Mouse (Mus musculus) hindbrain, embryonic 14.5 days (tissue): ENCODE results near the gene Serpina11. TPM values are rescaled to one million over a fixed set of nuclear protein-coding genes. Genes with fewer than 3 reads are reported as not detected.

ENCODE experiments used
- ATAC-seq: fragments of 200-750 bp; cut with Nextera tagmentation; 2 replicates; pipeline ENCODE4 v1.8.0; 2017; ENCODE audit warnings: moderate number of reproducible peaks, mild to moderate bottlenecking, moderate TSS enrichment, moderate library complexity; ENCODE audit not compliant: low FRiP score
- DNase-seq: peaks from one replicate; pipeline ENCODE4 v3.0.0-alpha.2; 2015; ENCODE audit warnings: low spot score
- H3K27ac ChIP-seq: fragments of 300-500 bp; sonication (generic); 2 replicates; pipeline ENCODE4 v1.5.1; 2014; ENCODE audit warnings: mild to moderate bottlenecking, moderate library complexity
- H3K27me3 ChIP-seq: fragments of 300-500 bp; sonication (generic); 2 replicates; pipeline ENCODE4 v1.6.1; 2014; ENCODE audit warnings: mild to moderate bottlenecking, low read length, mixed read lengths; ENCODE audit not compliant: control insufficient read depth, insufficient read depth
- H3K36me3 ChIP-seq: fragments of 300-500 bp; sonication (generic); replicated peaks from 2 replicates; pipeline ENCODE4 v1.6.1; 2014; ENCODE audit not compliant: control insufficient read depth, insufficient read depth
- H3K4me1 ChIP-seq: fragments of 300-500 bp; sonication (generic); replicated peaks from 2 replicates; pipeline ENCODE4 v1.6.1; 2014; ENCODE audit warnings: antibody characterized with exemption, low read length, mixed read lengths; ENCODE audit not compliant: control insufficient read depth, insufficient read depth
- H3K4me2 ChIP-seq: fragments of 300-500 bp; sonication (generic); replicated peaks from 2 replicates; pipeline ENCODE4 v1.6.1; 2014; ENCODE audit warnings: mild to moderate bottlenecking, moderate library complexity
- H3K4me3 ChIP-seq: fragments of 300-500 bp; sonication (generic); replicated peaks from 2 replicates; pipeline ENCODE4 v1.5.1; 2014; ENCODE audit warnings: mild to moderate bottlenecking, low read length
- H3K9ac ChIP-seq: fragments of 300-500 bp; sonication (generic); 2 replicates; pipeline ENCODE4 v1.6.1; 2014
- H3K9me3 ChIP-seq: fragments of 300-500 bp; sonication (generic); 2 replicates; pipeline ENCODE4 v1.6.1; 2016; ENCODE audit warnings: low read length; ENCODE audit not compliant: control insufficient read depth
- WGBS: fragments of 180-500 bp; shearing (Covaris S2); extraction: QIAGEN DNeasy Blood & Tissue Kit; methylation state at CpG from one replicate; pipeline ENCODE4 v1.1.7; 2014; 5-methylcytosine and 5-hydroxymethylcytosine counted together
- polyA plus RNA-seq: library from polyadenylated mRNA; unstranded; fragments of >200 nt; fragmentation: Nextera tagmentation; extraction: Ambion mirVana; gene quantifications from 2 replicates; pipeline ENCODE4 v1.2.1, GENCODE M21; 2014

Serpina11 gene
- polyA plus RNA-seq, 1 experiment from 2014 or later, result not detected

DNA sequence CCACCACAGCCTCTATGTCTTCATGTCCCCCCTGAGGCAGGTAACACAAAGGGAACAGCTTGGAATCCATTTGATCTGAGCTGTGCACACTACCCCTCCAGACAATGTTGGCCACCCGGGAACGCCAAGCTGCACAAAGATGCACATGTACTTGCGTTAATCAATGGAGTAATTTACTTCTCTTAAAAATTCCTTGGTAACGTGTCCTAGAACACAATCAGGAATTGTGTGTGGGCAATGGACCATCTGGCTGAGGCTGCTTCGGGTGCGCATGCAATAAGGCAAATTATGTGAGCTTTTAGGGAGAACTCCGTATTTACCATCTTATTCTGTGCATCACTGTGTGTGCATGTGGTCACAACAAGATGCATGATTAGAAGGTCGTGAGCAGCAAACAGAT, 9.9 kb upstream of the Serpina11 start:
- no peak overlapping the region for H3K4me3 ChIP-seq
- DNase-seq (no peak), ATAC-seq (no peak)
- no peak overlapping the region for H3K27ac ChIP-seq
- WGBS, result 71% methylated on average over 8 of the region's 8 CpGs
- no peaks in the 10 kb centered on the region for H3K27me3 ChIP-seq
- H3K4me1 ChIP-seq, result no peaks in the 10 kb centered on the region
- H3K36me3 ChIP-seq, result no peaks in the 10 kb centered on the region
- no peak overlapping the region for H3K4me2 ChIP-seq
- no peak overlapping the region for H3K9ac ChIP-seq
- H3K9me3 ChIP-seq, result no peaks in the 10 kb centered on the region

DNA sequence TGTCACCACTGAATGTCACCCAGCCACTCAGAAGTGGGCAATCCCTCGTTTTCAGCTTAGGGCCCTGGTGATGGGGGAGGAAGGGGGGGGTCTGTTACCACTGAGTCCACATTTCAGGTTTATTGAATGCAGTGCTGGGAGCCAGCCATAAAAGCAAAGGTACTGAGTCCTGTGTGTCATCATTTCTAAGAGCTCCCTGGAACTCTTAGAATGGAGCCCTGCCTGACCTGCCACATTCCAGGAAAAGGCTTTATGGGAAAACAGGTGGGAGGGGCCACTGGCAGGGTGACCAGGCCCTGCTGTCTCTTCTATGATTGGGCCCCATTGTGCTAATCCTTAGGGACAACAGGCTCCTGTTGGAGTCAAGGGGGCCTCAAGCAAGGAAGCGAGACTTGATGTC, 6.8 kb upstream of the Serpina11 start:
- H3K4me1 ChIP-seq, result no peaks in the 10 kb centered on the region
- H3K4me2 ChIP-seq, result no peak overlapping the region
- no peak overlapping the region for H3K9ac ChIP-seq
- DNase-seq (no peak), ATAC-seq (no peak)
- H3K27ac ChIP-seq, result no peak overlapping the region
- WGBS, result 78% methylated on average over 2 of the region's 2 CpGs
- no peaks in the 10 kb centered on the region for H3K36me3 ChIP-seq
- no peak overlapping the region for H3K4me3 ChIP-seq
- H3K27me3 ChIP-seq, result no peaks in the 10 kb centered on the region
- no peaks in the 10 kb centered on the region for H3K9me3 ChIP-seq

DNA sequence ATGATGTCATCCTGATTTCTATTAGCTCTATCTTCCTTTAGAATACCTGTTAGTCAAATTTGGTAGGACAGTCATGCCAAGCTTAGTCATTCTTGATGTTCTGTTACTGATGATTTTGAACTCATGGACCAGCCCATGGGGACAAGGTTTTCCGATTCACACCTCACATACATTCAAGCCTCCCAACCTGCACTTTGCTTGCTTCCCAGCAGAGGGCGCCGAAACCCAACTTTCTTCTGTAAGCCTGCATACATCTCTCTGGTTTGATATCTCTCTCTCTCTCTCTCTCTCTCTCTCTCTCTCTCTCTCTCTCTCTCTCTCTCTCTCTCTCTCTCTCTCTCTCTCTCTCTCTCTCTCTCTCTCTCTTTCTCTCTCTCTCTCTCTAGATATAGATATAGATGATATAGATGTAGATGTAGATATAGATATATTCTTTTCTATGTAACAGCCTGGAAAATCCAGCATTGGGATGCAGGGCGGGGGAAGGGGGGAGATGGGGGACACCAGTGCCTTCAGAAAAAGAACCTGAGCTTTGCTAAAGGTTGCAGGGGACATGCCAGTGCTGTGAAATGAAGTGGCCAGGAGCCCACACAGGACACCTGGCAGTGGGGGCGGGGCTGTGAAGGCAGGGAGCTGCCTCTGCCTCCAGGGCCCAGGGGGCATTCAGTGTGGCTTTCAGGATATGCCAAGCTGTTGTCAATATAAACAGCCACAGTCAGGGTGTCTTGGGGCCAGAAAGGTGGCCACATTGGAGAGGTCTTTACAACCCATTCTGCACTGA, 5.7 kb upstream of the Serpina11 start:
- no peaks in the 10 kb centered on the region for H3K4me1 ChIP-seq
- H3K9ac ChIP-seq, result no peak overlapping the region
- no peaks in the 10 kb centered on the region for H3K27me3 ChIP-seq
- H3K4me2 ChIP-seq, result no peak overlapping the region
- 43% methylated on average over 5 of the region's 5 CpGs for WGBS
- ATAC-seq (0 out of 2 replicates have a peak, but pooled peaks have one; percentile 53), DNase-seq (peak; percentile 86)
- H3K9me3 ChIP-seq, result no peaks in the 10 kb centered on the region
- H3K4me3 ChIP-seq, result no peak overlapping the region
- no peak overlapping the region for H3K27ac ChIP-seq
- H3K36me3 ChIP-seq, result no peaks in the 10 kb centered on the region

DNA sequence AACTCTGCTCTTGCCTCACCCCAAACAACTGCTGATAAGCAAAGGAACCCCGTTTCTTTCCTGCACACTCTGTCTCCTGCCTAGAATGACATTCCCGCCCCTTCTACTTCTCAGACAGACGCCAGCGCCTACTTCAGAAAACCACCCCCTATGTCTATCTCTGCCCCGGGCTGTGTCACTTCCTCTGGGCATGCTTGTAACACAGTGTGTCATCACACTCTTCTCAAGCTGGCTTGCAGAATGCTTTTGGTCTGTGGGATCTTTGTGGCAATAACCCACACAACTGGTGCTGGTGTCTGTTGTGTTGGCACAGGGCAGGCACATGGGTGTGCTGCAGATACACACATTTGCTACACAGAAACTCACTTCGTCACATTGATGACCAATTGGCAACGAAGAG, 3.2 kb upstream of the Serpina11 start:
- Histone ChIP-seq H3K27ac (no peak overlapping the region), H3K4me3 (no peak overlapping the region), H3K9ac (no peak overlapping the region), H3K27me3 (no peaks in the 10 kb centered on the region), H3K4me2 (no peak overlapping the region), H3K4me1 (no peaks in the 10 kb centered on the region), H3K9me3 (no peaks in the 10 kb centered on the region), H3K36me3 (no peaks in the 10 kb centered on the region)
- ATAC-seq (no peak), DNase-seq (no peak)
- WGBS, result 89% methylated on average over 7 of the region's 7 CpGs

DNA sequence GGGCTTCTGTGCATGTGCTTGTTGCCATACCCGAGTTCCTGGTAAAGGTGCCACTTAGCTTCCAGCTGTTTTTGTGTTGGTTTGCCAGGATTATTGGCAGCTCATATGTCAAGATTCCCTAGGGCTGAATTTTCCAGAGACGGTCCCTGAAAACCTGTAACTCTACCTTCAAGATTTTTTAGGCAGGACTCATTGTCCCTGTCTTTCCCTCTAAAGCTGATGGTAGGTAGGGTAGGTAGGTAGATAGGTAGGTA, 316 bp downstream of the Serpina11 start:
- no peak overlapping the region for H3K27ac ChIP-seq
- no peaks in the 10 kb centered on the region for H3K36me3 ChIP-seq
- ATAC-seq, result no peak
- DNase-seq, result no peak
- H3K4me3 ChIP-seq, result no peak overlapping the region
- H3K4me2 ChIP-seq, result no peak overlapping the region
- 73% methylated on average over 2 of the region's 2 CpGs for WGBS
- H3K4me1 ChIP-seq, result no peaks in the 10 kb centered on the region
- H3K9me3 ChIP-seq, result no peaks in the 10 kb centered on the region
- H3K9ac ChIP-seq, result no peak overlapping the region
- H3K27me3 ChIP-seq, result no peaks in the 10 kb centered on the region

DNA sequence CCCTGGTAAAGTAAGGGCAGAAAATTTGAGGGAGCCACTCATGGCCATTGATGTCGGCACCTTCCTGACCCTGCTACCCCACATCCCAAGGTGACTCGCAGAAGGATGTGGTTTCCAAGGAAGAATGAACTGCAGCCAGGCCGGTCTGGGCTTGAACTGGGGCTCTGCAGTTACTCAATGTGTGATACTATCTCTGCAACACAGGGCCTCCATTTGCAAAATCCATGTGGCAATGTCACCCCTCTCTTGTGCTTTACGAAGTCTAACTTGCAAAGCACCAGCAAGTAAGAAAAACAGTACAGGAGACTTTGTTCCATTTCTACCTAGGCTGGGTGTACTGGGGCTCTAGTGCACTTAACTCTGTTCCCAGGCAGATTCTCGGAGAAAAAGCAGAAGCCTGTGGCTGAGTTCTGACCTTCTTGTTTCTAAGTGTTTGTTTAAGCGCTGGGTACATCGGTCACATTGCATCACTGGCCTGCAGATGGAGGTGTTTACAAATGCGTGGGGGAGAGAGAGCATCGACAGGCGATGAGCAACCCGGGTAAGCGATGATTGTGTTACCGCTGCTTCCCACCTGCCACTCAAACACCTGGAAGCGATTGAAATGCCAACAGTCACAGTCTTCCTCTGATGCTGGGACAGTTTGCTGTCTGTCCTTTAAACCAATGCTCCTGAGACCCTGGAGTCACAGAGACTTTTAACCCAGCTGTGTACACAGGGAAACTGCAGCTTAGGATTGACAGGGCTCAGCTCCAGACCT, 823 bp downstream of the Serpina11 start:
- H3K36me3 ChIP-seq, result no peaks in the 10 kb centered on the region
- no peaks in the 10 kb centered on the region for H3K4me1 ChIP-seq
- no peak overlapping the region for H3K4me2 ChIP-seq
- WGBS, result 65% methylated on average over 14 of the region's 14 CpGs
- no peak overlapping the region for H3K9ac ChIP-seq
- no peak overlapping the region for H3K27ac ChIP-seq
- no peak for DNase-seq
- H3K9me3 ChIP-seq, result no peaks in the 10 kb centered on the region
- no peaks in the 10 kb centered on the region for H3K27me3 ChIP-seq
- H3K4me3 ChIP-seq, result no peak overlapping the region
- ATAC-seq, result no peak

DNA sequence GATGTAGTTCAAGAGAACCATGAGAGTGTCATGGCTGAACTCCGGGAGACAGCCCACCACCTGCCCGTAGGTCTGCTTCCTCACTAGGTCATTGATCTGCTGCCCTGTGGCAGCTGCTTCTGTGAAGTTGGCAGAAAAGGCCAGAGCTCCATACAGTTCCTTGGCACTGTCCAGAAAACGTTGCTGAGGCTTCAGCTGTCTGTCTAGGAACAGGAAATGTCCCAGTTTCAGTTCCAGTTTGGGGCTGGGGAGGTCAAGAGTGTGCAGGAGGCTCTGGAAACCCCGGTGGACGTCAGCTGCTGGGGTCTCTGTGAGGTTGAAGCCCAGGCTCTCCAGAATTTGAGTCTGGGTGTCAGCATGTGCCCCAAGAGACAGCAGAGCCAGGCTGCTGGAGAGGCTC, 3.9 kb downstream of the Serpina11 start:
- Histone ChIP-seq H3K9ac (no peak overlapping the region), H3K27me3 (no peaks in the 10 kb centered on the region), H3K27ac (no peak overlapping the region), H3K4me3 (no peak overlapping the region), H3K9me3 (no peaks in the 10 kb centered on the region), H3K36me3 (no peaks in the 10 kb centered on the region), H3K4me2 (no peak overlapping the region), H3K4me1 (no peaks in the 10 kb centered on the region)
- WGBS, result 80% methylated on average over 5 of the region's 5 CpGs
- ATAC-seq (no peak), DNase-seq (no peak)

DNA sequence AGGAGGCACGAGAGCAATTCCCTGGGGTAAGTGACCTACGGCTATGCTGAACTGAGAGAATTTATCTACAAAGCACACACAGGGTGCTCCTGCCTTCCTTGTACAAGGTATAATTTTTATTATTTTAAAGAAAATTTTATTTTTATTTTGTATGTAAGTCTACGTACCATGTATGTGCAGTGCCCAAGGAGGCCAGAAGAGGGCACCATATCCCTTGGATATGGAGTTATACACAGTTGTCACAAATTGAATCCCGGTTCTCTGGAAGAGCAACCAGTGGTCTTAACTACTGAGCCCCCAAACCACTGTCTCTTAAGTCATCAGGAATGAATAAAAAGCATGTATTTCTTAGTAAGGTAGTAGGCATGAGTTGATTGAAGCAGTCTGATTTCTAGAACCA, 4.8 kb downstream of the Serpina11 start:
- no peak overlapping the region for H3K4me3 ChIP-seq
- H3K9me3 ChIP-seq, result no peaks in the 10 kb centered on the region
- no peaks in the 10 kb centered on the region for H3K4me1 ChIP-seq
- DNase-seq (peak; percentile 49), ATAC-seq (no peak)
- H3K36me3 ChIP-seq, result no peaks in the 10 kb centered on the region
- no peaks in the 10 kb centered on the region for H3K27me3 ChIP-seq
- no peak overlapping the region for H3K4me2 ChIP-seq
- H3K27ac ChIP-seq, result no peak overlapping the region
- H3K9ac ChIP-seq, result no peak overlapping the region
- 65% methylated on average over 4 of the region's 4 CpGs for WGBS

DNA sequence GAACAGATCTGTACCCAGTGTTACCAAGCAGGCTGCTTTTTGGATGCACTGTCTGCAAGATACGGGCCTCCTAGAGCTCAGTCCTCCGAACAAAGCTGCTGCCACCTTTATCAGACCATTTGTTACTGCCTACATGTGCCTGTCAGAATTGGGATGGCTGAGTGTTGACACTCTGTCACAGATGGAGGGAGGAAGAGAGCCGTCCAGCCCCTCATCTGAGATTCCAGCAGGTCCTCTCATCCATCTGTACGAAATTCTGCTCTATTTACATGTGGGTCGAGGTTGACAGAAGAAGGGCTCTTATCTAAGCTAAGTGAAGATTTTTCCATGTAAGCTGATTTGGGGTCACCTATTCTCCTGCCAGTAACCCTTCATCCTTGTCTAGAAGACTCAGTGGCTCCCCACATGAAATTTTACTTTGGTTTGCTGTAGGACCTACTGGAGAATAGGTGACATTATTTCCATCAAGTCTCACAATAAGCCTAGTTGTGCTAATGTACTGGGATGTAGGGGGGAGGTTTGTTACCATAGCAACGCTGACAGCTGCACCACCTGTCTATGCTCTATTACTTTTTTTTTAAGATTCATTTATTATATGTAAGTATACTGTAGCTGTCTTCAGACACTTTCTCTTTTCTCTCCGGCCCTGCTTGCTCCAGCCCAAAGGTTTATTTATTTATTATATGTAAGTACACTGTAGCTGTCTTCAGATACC, 8.0 kb downstream of the Serpina11 start:
- 78% methylated on average over 7 of the region's 7 CpGs for WGBS
- DNase-seq, result no peak
- ATAC-seq, result no peak

More for the DNA sequence above, 8.0 kb downstream of the Serpina11 start:
- Histone ChIP-seq H3K4me2 (no peak overlapping the region), H3K4me3 (no peak overlapping the region), H3K4me1 (no peaks in the 10 kb centered on the region), H3K27ac (no peak overlapping the region), H3K27me3 (no peaks in the 10 kb centered on the region), H3K36me3 (no peaks in the 10 kb centered on the region), H3K9me3 (no peaks in the 10 kb centered on the region), H3K9ac (no peak overlapping the region)
